Mouse (Mus musculus) neural tube, embryonic 12.5 days (tissue): ENCODE measurements around the gene Ascc3. TPM values are rescaled to one million over a fixed set of nuclear protein-coding genes. Genes with fewer than 3 reads are reported as not detected.
A peak's percentile ranks its signal among the peaks of the same experiment; 100 is the strongest.

Source experiments
- ATAC-seq: fragments of 200-750 bp; cut with Nextera tagmentation; 2 replicates; pipeline ENCODE4 v1.8.0; 2017; ENCODE audit warnings: low read depth, mild to moderate bottlenecking, moderate TSS enrichment, moderate library complexity; ENCODE audit not compliant: low FRiP score
- H3K27ac ChIP-seq: fragments of 300-500 bp; sonication (generic); 2 replicates; pipeline ENCODE4 v1.5.1; 2016
- H3K27me3 ChIP-seq: fragments of 300-500 bp; sonication (generic); replicated peaks from 2 replicates; pipeline ENCODE4 v1.6.1; 2016; ENCODE audit warnings: mild to moderate bottlenecking
- H3K36me3 ChIP-seq: fragments of 300-500 bp; sonication (generic); 2 replicates; pipeline ENCODE4 v1.6.1; 2016; ENCODE audit warnings: mild to moderate bottlenecking
- H3K4me1 ChIP-seq: fragments of 300-500 bp; sonication (generic); 2 replicates; pipeline ENCODE4 v1.6.1; 2016
- H3K4me2 ChIP-seq: fragments of 300-500 bp; sonication (generic); replicated peaks from 2 replicates; pipeline ENCODE4 v1.6.1; 2016; ENCODE audit warnings: mild to moderate bottlenecking
- H3K4me3 ChIP-seq: fragments of 300-500 bp; sonication (generic); 2 replicates; pipeline ENCODE4 v1.5.1; 2016
- H3K9ac ChIP-seq: fragments of 300-500 bp; sonication (generic); 2 replicates; pipeline ENCODE4 v1.6.1; 2016; ENCODE audit warnings: mild to moderate bottlenecking
- H3K9me3 ChIP-seq: fragments of 300-500 bp; sonication (generic); 2 replicates; pipeline ENCODE4 v1.6.1; 2016; ENCODE audit warnings: mild to moderate bottlenecking
- WGBS: fragments of 180-500 bp; shearing (Covaris S2); methylation state at CpG from one replicate; pipeline ENCODE4 v1.1.7; 2016; 5-methylcytosine and 5-hydroxymethylcytosine counted together
- polyA plus RNA-seq: library from polyadenylated mRNA; unstranded; fragments of >200 nt; fragmentation: Nextera tagmentation; extraction: Ambion mirVana; gene quantifications from 2 replicates; pipeline ENCODE4 v1.2.1, GENCODE M21; 2016

Ascc3 gene
- polyA plus RNA-seq, 1 experiment from 2014 or later, result 21.1 TPM

GRCm38 (mm10) chr10:50896767-50897390, 304.4 kb downstream of the Ascc3 start:
- Histone ChIP-seq H3K36me3 (no peaks in the 10 kb centered on the region), H3K27ac (no peak overlapping the region), H3K9me3 (no peaks in the 10 kb centered on the region), H3K27me3 (peaks cover 89% of the 10 kb centered on the region), H3K4me2 (no peak overlapping the region), H3K4me3 (no peak overlapping the region), H3K9ac (no peak overlapping the region), H3K4me1 (peaks cover 20% of the 10 kb centered on the region)
- WGBS, result 6% methylated on average over 3 of the region's 3 CpGs
- ATAC-seq, result no peak

DNA sequence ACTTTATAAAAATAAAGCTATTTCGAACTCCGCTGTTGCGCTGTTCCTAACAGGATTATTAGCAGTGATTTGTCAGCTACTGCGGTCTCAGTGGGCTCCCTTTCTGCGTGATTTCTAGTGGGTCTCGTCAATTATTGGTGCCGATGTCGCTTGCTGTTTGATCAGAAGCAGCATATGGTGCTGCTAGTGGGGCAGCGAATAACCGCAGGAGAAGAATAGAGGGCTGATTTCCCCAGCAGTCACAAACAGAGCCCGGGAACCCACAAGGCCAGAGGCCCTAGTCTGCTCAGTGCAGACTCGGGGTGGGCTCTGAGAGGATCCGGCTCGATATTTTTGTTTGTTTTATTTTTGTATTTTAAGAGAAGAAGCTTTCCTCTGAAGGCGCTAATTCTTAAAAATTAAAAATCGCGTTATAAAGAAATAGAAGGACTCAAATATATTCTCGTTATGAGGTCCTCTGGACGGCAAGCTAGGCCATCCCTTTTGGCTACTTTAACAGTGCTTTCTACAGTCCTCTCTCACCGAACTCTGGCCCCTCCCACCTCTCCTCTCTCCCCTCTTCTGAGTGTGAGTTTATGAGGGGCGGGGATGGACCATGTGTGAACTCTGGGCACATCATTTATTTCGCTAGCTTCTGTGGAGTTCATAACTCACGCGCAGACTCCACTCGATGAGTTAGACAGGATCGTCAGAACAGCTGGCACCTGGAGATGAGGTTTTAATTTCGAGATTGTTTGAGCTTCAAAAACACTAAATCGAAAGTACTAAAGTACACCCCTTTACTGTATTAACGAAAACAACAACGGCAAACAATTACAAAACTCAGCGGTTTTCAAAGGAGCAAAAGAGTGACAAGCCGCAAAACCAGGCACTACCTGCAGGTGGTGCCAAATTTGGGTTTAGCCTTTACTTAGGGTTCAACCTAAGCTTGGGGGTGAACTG, 305.3 kb downstream of the Ascc3 start:
- Histone ChIP-seq H3K27me3 (peaks cover 86% of the 10 kb centered on the region), H3K9ac (no peak overlapping the region), H3K9me3 (no peaks in the 10 kb centered on the region), H3K4me2 (peak overlapping the region; percentile 14; the same call in 1 of the 2 replicates), H3K4me3 (no peak overlapping the region), H3K4me1 (peaks cover 24% of the 10 kb centered on the region), H3K36me3 (no peaks in the 10 kb centered on the region), H3K27ac (no peak overlapping the region)
- no peak for ATAC-seq
- under 1% methylated on average over 32 of the region's 32 CpGs for WGBS

DNA sequence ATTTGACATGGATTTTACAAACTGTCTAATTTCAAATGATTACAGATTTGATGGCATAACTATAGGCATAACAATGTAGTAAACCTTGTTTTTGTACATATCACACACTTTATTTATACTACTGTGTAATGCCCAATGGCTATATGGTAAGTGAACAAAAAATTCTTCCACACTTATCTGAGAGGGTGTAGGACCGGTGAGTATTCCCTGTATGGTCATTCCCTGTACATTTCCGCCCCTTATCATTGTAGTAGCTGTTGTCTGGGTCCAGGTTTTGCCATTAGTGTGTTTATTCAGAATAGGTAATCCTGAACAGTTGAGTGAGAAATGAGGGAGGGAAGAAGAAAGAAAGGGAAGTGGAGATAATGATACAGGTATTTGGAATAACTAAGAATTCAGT, 306.2 kb downstream of the Ascc3 start:
- no peak for ATAC-seq
- H3K4me2 ChIP-seq, result no peak overlapping the region
- H3K4me3 ChIP-seq, result no peak overlapping the region
- no peaks in the 10 kb centered on the region for H3K9me3 ChIP-seq
- no peak overlapping the region for H3K9ac ChIP-seq
- H3K27ac ChIP-seq, result no peak overlapping the region
- H3K36me3 ChIP-seq, result no peaks in the 10 kb centered on the region
- peaks cover 84% of the 10 kb centered on the region for H3K27me3 ChIP-seq
- peaks cover 30% of the 10 kb centered on the region for H3K4me1 ChIP-seq
- WGBS, result 18% methylated on average over 2 of the region's 2 CpGs

DNA sequence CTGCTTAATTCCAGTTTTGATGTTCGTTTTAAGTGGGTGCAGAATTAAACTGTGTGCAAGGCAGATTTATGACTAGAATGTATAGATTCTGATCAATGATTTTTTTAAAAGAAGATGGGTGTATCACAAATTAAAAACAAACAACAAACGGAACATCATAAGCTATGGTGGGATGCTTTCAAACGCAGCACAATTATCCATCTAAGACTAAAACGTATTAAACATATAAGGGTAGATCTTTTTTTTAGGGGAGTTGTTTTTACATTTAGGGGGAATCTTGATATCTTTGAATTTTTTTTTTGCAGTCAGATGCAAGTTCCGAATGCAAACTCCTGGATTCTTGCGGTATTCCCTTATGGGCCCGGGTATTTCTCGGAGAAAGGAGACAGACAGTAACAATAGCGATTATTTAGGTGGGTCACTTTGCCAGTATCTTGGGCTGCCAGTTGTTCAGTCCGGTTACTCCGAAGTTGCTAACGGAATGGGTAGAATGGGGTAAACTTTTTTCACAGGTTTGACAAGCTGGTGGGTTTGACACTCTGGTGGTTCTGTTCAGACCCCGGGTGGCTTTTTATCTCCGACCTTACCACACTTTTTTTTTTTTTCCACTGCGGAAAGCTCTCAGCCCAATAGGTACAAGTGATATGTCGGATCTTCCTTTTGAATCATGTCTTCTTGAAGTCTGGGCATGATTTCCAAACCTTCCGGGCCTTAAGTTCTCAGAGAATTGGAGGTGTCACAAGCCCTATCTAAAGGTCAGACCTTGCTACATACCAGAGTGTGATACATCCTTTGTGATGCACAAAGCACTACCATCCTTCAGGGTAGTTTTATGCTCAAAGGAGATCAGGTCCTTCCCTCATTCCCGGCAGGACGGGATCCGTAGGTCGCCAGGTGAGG, 307.6 kb downstream of the Ascc3 start:
- Histone ChIP-seq H3K27ac (no peak overlapping the region), H3K4me3 (peak overlapping the region; percentile 13; the same call in 1 of the 2 replicates), H3K27me3 (peaks cover 84% of the 10 kb centered on the region), H3K4me2 (peak overlapping the region; percentile 35), H3K9ac (no peak overlapping the region), H3K9me3 (no peaks in the 10 kb centered on the region), H3K4me1 (peaks cover 19% of the 10 kb centered on the region), H3K36me3 (no peaks in the 10 kb centered on the region)
- WGBS, result 2% methylated on average over 21 of the region's 21 CpGs
- ATAC-seq, result no peak
